Mouse (Mus musculus): ENCODE data around the gene Cyp4f18.

GRCm38 (mm10) chr8:71974211-71974610 lies 35.2 kb downstream of the Cyp4f18 start:
- TF ChIP-seq CTCF (conservative IDR thresholded peaks at IDR 0.05 in 1 of 2, IDR thresholded peaks at IDR 0.05 in 1 of 2; ENCODE audit: low read depth in 2 of 2, low read length in 2 of 2) = no peak
- no peak for TF ChIP-seq HCFC1 (IDR thresholded peaks at IDR 0.05; ENCODE audit: low read depth, low read length)
- no peak for TF ChIP-seq POLR2AphosphoS2 (IDR thresholded peaks at IDR 0.05; ENCODE audit: low read depth, low read length)
- TF ChIP-seq POLR2A (IDR thresholded peaks at IDR 0.05; ENCODE audit: low read depth, low read length) = no peak
- TF ChIP-seq ZNF384 (IDR thresholded peaks at IDR 0.05; ENCODE audit: low read depth, low read length) = no peak
- TF ChIP-seq RCOR1 (conservative IDR thresholded peaks at IDR 0.05; ENCODE audit: low read depth, low read length) = no peak

Measured in CH12.LX (cell line).